Mouse (Mus musculus) splenic B cell, adult 2 months (primary cell): ENCODE results near the gene Gper1.
"Not testable (repeated sequence)": the region's sequence is repeated elsewhere in the genome, so short reads cannot be mapped to it uniquely, and the experiment has no call there.

Source experiments
- DNase-seq: peaks from one replicate; pipeline ENCODE4 v3.0.0-alpha.2; 2011; ENCODE audit warnings: low read depth, low spot score
- H3K27me3 ChIP-seq: 2 replicates; pipeline ENCODE4 v1.6.1; 2012; ENCODE audit warnings: mild to moderate bottlenecking, low read length, moderate library complexity, mixed read lengths; ENCODE audit not compliant: control insufficient read depth, poor library complexity, insufficient read depth, severe bottlenecking
- H3K36me3 ChIP-seq: 2 replicates; pipeline ENCODE4 v1.6.1; 2012; ENCODE audit warnings: mild to moderate bottlenecking, low read length, moderate library complexity, mixed read lengths; ENCODE audit not compliant: control insufficient read depth, poor library complexity, insufficient read depth, severe bottlenecking

Gper1 gene

GRCm38 (mm10) chr5:139387329-139388194, 35.4 kb upstream of the Gper1 start:
- no peaks in the 10 kb centered on the region; the same call in 1 of the 2 replicates for H3K36me3 ChIP-seq
- no peak for DNase-seq
- H3K27me3 ChIP-seq, result no peaks in the 10 kb centered on the region

GRCm38 (mm10) chr5:139388195-139388570, 34.8 kb upstream of the Gper1 start:
- H3K36me3 ChIP-seq, result peaks cover 4% of the 10 kb centered on the region
- H3K27me3 ChIP-seq, result no peaks in the 10 kb centered on the region
- DNase-seq, result no peak

GRCm38 (mm10) chr5:139388694-139389675, 34.0 kb upstream of the Gper1 start:
- no peak for DNase-seq
- Histone ChIP-seq H3K36me3 (peaks cover 4% of the 10 kb centered on the region), H3K27me3 (no peaks in the 10 kb centered on the region)

GRCm38 (mm10) chr5:139389676-139390061, 33.3 kb upstream of the Gper1 start:
- no peak for DNase-seq
- no peaks in the 10 kb centered on the region for H3K27me3 ChIP-seq
- H3K36me3 ChIP-seq, result peaks cover 4% of the 10 kb centered on the region

- not testable (repeated sequence) for H3K36me3 ChIP-seq, H3K27me3 ChIP-seq, DNase-seq
Measured at GRCm38 (mm10) chr5:139390324-139391119, 32.4 kb upstream of the Gper1 start.

GRCm38 (mm10) chr5:139391309-139391990, 31.5 kb upstream of the Gper1 start:
- Histone ChIP-seq H3K36me3 (peaks cover 7% of the 10 kb centered on the region), H3K27me3 (no peaks in the 10 kb centered on the region)
- DNase-seq, result no peak

GRCm38 (mm10) chr5:139392219-139393196, 30.4 kb upstream of the Gper1 start:
- peaks cover 7% of the 10 kb centered on the region for H3K36me3 ChIP-seq
- H3K27me3 ChIP-seq, result no peaks in the 10 kb centered on the region
- no peak for DNase-seq

GRCm38 (mm10) chr5:139393197-139393588, 29.8 kb upstream of the Gper1 start:
- H3K36me3 ChIP-seq, result peaks cover 7% of the 10 kb centered on the region
- H3K27me3 ChIP-seq, result no peaks in the 10 kb centered on the region
- DNase-seq, result no peak

- Histone ChIP-seq H3K27me3 (no peaks in the 10 kb centered on the region), H3K36me3 (peaks cover 7% of the 10 kb centered on the region)
- no peak for DNase-seq
Measured at GRCm38 (mm10) chr5:139394399-139394798, 28.6 kb upstream of the Gper1 start.

GRCm38 (mm10) chr5:139395528-139395927, 27.4 kb upstream of the Gper1 start:
- no peaks in the 10 kb centered on the region for H3K27me3 ChIP-seq
- H3K36me3 ChIP-seq, result peaks cover 7% of the 10 kb centered on the region
- no peak for DNase-seq

GRCm38 (mm10) chr5:139397359-139397916, 25.5 kb upstream of the Gper1 start:
- H3K27me3 ChIP-seq, result no peaks in the 10 kb centered on the region
- peaks cover 7% of the 10 kb centered on the region for H3K36me3 ChIP-seq
- DNase-seq, result peak; percentile 37

GRCm38 (mm10) chr5:139397959-139398753, 24.8 kb upstream of the Gper1 start:
- Histone ChIP-seq H3K36me3 (peaks cover 4% of the 10 kb centered on the region), H3K27me3 (no peaks in the 10 kb centered on the region)
- DNase-seq, result peak; percentile 93
